Mouse (Mus musculus) megakaryocyte, embryonic 14.5 days (primary cell): ENCODE measurements around the gene Tnfaip8l1. TPM values are rescaled to one million over a fixed set of nuclear protein-coding genes. Genes with fewer than 3 reads are reported as not detected.

Source experiments
- H3K27me3 ChIP-seq: replicated peaks from 2 replicates; pipeline ENCODE3; 2012; ENCODE audit warnings: inconsistent platforms
- H3K36me3 ChIP-seq: replicated peaks from 2 replicates; pipeline ENCODE3; 2012; ENCODE audit warnings: low read length, inconsistent platforms, mixed read lengths
- H3K4me1 ChIP-seq: 2 replicates; pipeline ENCODE4 v1.6.1; 2012; ENCODE audit warnings: inconsistent platforms
- H3K4me3 ChIP-seq: replicated peaks from 2 replicates; pipeline ENCODE3; 2012; ENCODE audit warnings: moderate library complexity, mild to moderate bottlenecking, inconsistent platforms
- H3K9me3 ChIP-seq: 2 replicates; pipeline ENCODE4 v1.6.1; 2012; ENCODE audit warnings: inconsistent platforms
- FLI1 ChIP-seq: IDR thresholded peaks from 2 replicates; pipeline ENCODE4 v1.6.1; 2012; ENCODE audit warnings: low read length, inconsistent platforms, mixed read lengths
- GATA1 ChIP-seq: IDR thresholded peaks from 3 replicates; pipeline ENCODE4 v1.6.1; 2012; ENCODE audit warnings: mixed read lengths, low read length, inconsistent platforms, borderline replicate concordance
- polyA plus RNA-seq: library from polyadenylated mRNA; stranded (reverse); fragments of >175 nt; gene quantifications from 2 replicates; pipeline ENCODE4 v1.2.3, GENCODE M21; 2012; ENCODE audit warnings: low replicate concordance; ENCODE audit not compliant: insufficient read depth

Gene Tnfaip8l1
- polyA plus RNA-seq, 1 experiment, result 3.0 TPM

GRCm38 (mm10) chr17:56173401-56174046, 11.2 kb downstream of the Tnfaip8l1 start:
- Histone ChIP-seq H3K9me3 (no peaks in the 10 kb centered on the region), H3K27me3 (peaks cover 3% of the 10 kb centered on the region), H3K4me3 (no peak overlapping the region), H3K36me3 (peaks cover 62% of the 10 kb centered on the region), H3K4me1 (peaks cover 24% of the 10 kb centered on the region)
- no peak for TF ChIP-seq GATA1
- TF ChIP-seq FLI1, result no peak

GRCm38 (mm10) chr17:56175416-56175815, 13.1 kb downstream of the Tnfaip8l1 start:
- no peak overlapping the region for H3K4me3 ChIP-seq
- no peaks in the 10 kb centered on the region for H3K9me3 ChIP-seq
- TF ChIP-seq FLI1, result no peak
- TF ChIP-seq GATA1, result no peak
- H3K4me1 ChIP-seq, result peaks cover 23% of the 10 kb centered on the region
- H3K27me3 ChIP-seq, result peaks cover 3% of the 10 kb centered on the region
- peaks cover 81% of the 10 kb centered on the region for H3K36me3 ChIP-seq

GRCm38 (mm10) chr17:56182975-56183657, 20.8 kb downstream of the Tnfaip8l1 start:
- H3K4me3 ChIP-seq, result peak overlapping the region; percentile 100
- no peaks in the 10 kb centered on the region for H3K9me3 ChIP-seq
- H3K36me3 ChIP-seq, result peaks cover 74% of the 10 kb centered on the region
- TF ChIP-seq FLI1 (no peak), GATA1 (no peak)
- H3K27me3 ChIP-seq, result no peaks in the 10 kb centered on the region
- peaks cover 47% of the 10 kb centered on the region for H3K4me1 ChIP-seq

GRCm38 (mm10) chr17:56183658-56184103, 21.4 kb downstream of the Tnfaip8l1 start, which contains the start of gene Mydgf:
Mydgf (minus strand) TSS chr17:56183920.
- Histone ChIP-seq H3K27me3 (no peaks in the 10 kb centered on the region), H3K9me3 (no peaks in the 10 kb centered on the region), H3K4me3 (peak within 1 kb of the TSS; percentile 100), H3K36me3 (peaks cover 76% of the 10 kb centered on the region), H3K4me1 (peaks cover 47% of the 10 kb centered on the region)
- TF ChIP-seq GATA1 (no peak), FLI1 (0 out of 2 replicates have a peak, but pooled peaks have one; percentile 51)

- Histone ChIP-seq H3K4me1 (peaks cover 39% of the 10 kb centered on the region), H3K9me3 (no peaks in the 10 kb centered on the region), H3K27me3 (no peaks in the 10 kb centered on the region), H3K36me3 (peaks cover 76% of the 10 kb centered on the region), H3K4me3 (peak overlapping the region; percentile 38)
- TF ChIP-seq GATA1, result no peak
- TF ChIP-seq FLI1, result no peak
These were observed 23.2 kb downstream of the Tnfaip8l1 start for GRCm38 (mm10) chr17:56185281-56186141.

- Histone ChIP-seq H3K9me3 (no peaks in the 10 kb centered on the region), H3K36me3 (peaks cover 99% of the 10 kb centered on the region), H3K4me3 (no peak overlapping the region), H3K27me3 (no peaks in the 10 kb centered on the region), H3K4me1 (no peaks in the 10 kb centered on the region)
- no peak for TF ChIP-seq FLI1
These were observed 29.0 kb downstream of the Tnfaip8l1 start for GRCm38 (mm10) chr17:56191266-56191665.

GRCm38 (mm10) chr17:56194357-56194756, 32.1 kb downstream of the Tnfaip8l1 start:
- H3K4me1 ChIP-seq, result no peaks in the 10 kb centered on the region
- H3K4me3 ChIP-seq, result no peak overlapping the region
- TF ChIP-seq GATA1 (no peak), FLI1 (no peak)
- H3K9me3 ChIP-seq, result peaks cover 5% of the 10 kb centered on the region
- no peaks in the 10 kb centered on the region for H3K27me3 ChIP-seq
- peaks cover 99% of the 10 kb centered on the region for H3K36me3 ChIP-seq

GRCm38 (mm10) chr17:56194765-56195164, 32.5 kb downstream of the Tnfaip8l1 start:
- H3K9me3 ChIP-seq, result peaks cover 5% of the 10 kb centered on the region
- no peaks in the 10 kb centered on the region for H3K4me1 ChIP-seq
- no peak for TF ChIP-seq GATA1
- no peak for TF ChIP-seq FLI1
- H3K27me3 ChIP-seq, result no peaks in the 10 kb centered on the region
- peaks cover 99% of the 10 kb centered on the region for H3K36me3 ChIP-seq
- H3K4me3 ChIP-seq, result no peak overlapping the region

GRCm38 (mm10) chr17:56196860-56197259, 34.6 kb downstream of the Tnfaip8l1 start:
- H3K36me3 ChIP-seq, result peaks cover 98% of the 10 kb centered on the region
- H3K4me1 ChIP-seq, result 0 out of 2 replicates have a peak, but pooled peaks cover 3% of the 10 kb centered on the region
- H3K9me3 ChIP-seq, result peaks cover 5% of the 10 kb centered on the region
- no peak for TF ChIP-seq FLI1
- TF ChIP-seq GATA1, result no peak
- H3K4me3 ChIP-seq, result no peak overlapping the region
- H3K27me3 ChIP-seq, result no peaks in the 10 kb centered on the region
